Mouse (Mus musculus) A20 (cell line): ENCODE results near the gene Mettl15.
"Not testable (repeated sequence)": the region's sequence is repeated elsewhere in the genome, so short reads cannot be mapped to it uniquely, and the experiment has no call there.

ENCODE experiments used
- DNase-seq: peaks from one replicate; pipeline ENCODE4 v3.0.0-alpha.2; 2011; ENCODE audit warnings: low read depth, low spot score

The Mettl15 gene

DNA sequence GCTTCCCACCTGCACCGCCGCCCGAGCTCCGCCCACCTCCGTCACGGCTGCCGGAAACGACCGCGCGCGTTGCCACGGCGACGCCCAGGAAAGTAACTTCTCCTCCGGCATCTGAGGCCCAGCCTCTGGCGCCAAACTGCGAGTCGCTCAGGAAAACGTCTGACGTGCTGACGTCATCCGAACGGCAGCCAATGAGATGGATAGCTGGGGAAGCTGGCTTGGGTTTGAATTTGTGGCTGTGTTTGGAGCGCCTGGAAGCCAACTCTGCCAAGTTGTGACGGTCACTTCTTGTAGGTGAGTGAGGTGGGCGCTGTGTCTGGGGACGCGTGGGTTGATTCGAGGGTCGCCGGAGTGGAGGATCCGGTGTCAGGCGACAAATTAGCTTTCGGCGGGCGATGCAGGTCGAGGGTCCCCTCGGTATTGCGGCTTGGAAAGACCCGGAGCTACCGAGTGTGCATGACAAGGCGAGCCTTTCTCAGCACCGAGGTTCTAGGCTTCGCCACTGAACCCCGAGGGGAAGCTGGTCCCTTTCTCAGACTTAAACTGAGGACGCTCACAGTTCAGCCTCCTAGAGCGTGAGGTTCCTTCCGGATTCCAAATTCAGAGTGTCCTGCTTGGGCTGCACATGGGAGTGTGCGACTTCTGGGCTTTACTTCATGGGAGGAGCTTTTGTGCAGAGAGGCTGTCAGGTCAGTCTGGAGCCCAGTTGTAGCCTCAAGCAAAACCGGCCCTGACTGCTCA lies at the start of gene Mettl15, which contains the start of gene Kif18a:
Mettl15 (minus strand) TSS at position 149 of the 741 bp plus-strand sequence.
Kif18a (plus strand) TSS at position 139 of the 741 bp plus-strand sequence.
- DNase-seq, result peak; percentile 98

GRCm38 (mm10) chr2:109311369-109311768 lies 30.8 kb upstream of the Mettl15 start:
- DNase-seq, result no peak

GRCm38 (mm10) chr2:109303638-109304037 lies 23.1 kb upstream of the Mettl15 start:
- no peak for DNase-seq

DNA sequence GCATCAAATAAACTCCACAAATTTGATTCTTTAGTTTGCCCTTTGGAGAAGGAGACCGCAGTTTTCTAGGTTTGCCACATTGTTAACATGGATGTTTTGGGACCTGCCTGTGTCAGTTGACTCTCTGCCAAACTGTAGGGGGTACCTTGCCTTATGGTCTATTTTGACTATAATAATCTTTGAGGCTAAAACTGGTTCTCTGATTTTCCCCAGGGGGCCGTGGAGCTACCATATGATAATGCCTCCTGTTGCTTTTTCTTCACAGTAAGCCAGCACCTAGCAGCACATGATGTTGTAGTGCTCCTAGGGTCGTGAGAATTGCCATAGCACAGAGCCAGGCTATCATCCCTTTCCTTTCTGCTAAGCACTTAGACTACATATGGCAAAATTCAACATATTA lies 21.7 kb upstream of the Mettl15 start:
- DNase-seq, result no peak

- no peak for DNase-seq
Observed at GRCm38 (mm10) chr2:109298160-109298559, 17.6 kb upstream of the Mettl15 start.

DNA sequence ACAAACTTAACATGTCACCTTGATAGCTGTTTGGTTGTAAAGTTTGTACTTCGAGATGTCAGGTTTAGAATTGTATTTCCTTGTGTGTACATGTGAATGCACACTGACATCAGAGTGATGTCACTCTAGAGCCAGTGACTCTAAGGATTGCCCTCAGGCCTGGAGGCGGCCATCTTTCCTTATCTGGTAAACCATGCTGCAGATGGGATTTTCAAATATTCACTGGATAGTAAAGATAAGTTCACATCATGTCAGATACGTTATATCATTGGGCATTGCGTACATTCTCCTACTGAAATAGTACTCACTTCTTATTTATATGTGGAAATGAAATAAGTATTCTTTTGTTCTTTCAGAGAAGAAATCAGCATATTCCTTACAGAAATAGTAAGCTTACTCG lies 15.7 kb upstream of the Mettl15 start:
- DNase-seq, result no peak

- no peak for DNase-seq
Observed at GRCm38 (mm10) chr2:109289327-109289726, 8.8 kb upstream of the Mettl15 start.

DNA sequence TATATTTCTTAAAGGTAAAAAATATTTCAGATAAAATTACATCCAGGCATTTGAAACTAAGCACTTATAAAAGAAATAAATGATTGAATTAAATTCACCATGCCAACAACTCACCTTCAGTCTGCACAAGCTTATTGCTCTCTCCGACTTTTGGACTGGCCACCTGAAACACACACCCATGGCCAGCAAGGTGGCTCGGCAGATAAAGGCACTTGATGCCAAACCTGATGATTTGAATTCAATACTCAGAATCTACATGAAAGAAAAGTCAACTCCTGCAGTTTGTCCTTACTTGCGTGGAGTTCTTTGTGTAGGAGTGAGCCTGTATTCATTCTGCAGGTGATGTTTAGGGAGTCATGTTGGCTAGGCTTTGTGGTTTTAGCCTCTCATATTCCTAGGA lies 3.6 kb upstream of the Mettl15 start:
- DNase-seq, result no peak

DNA sequence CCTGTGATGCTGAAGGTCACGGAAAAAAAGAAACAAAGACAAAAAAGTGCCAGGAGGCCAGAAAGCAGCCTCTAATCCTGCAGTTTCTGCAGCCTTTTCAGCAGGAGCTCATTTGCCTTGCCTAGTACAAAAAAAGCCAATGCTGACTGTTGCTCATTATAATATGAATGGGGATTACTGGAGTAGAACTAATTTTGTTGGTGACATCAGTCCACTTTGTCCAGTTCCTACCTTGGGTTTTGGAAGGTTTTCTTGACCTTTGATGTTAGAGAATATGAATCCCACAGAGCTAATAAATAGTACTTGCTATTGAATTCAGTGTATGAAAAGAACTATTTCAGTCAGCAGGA lies 768 bp upstream of the Mettl15 start:
- no peak for DNase-seq

DNA sequence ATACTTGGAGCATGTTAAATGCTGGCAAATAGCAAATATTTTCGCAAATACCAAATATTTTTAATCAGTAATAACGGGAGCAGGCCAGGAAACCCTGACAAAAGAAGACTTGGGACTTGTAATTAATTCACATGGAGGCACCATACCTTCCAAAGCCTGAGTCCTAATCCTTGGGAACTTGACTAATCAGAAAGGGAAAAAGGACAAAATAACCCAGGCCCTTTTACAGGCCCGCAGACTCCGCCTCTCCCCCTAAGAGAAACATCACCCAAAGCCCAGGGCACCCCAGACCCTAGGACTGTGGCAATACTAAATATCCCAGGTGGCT lies 312 bp downstream of the Mettl15 start:
- DNase-seq, result no peak

- DNase-seq, result peak; percentile 85
Observed at GRCm38 (mm10) chr2:109278036-109278435, 2.5 kb downstream of the Mettl15 start.

DNA sequence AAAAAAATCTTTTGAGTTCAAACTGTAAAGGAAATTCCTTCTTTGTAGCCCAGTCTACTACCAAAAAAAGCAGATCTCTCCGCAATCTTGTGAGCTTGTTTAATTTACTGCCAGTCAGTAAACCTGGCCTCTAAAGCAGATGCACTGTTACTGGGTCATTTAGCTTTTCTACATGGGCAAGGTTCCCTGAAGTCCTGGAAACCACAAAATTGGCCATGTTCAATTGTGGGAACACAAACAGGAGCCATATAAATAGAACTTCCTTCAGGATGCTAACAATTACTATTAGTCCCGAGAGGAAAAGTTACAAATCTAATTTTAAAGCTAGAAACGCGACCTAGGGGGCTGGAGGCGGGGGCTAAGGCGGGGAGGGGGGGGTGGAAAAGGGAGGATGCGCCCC lies 3.0 kb downstream of the Mettl15 start:
- peak; percentile 31 for DNase-seq

DNA sequence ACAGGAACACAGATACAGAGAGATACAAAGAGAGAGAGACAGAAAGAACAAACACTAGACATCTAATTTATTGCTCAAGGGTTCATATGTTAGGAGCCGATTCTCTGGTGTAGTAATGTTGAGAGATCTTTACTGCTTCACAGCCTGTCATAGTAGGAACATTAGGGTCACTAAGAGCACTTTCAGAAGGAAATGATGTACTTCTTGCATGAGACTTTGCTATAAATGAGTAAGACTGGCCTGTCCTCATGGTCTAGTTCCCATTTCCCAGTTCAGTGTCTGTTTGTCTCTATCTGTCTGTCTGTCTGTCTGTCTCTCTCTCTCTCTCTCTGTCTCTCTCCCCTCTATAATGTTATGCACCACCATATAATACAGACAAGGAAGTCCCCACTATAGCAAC lies 7.5 kb downstream of the Mettl15 start:
- DNase-seq, result no peak

DNA sequence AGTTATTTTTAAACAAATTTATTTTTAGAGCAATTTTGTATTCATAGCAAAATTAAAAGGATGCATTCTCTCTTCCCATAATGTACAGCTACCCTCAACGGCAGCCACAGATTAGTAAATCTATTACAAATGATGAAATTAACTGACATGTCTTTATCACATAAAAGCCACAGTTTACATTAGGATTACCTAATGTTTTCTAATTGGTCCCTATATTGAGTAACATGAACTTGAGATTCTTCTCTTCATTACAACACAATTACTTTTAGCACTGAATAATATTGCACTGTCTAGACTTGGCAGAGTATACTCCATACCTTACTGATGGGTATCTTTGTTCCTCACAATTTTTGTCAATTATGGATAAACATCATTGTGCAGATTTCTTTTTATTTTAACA lies 17.8 kb downstream of the Mettl15 start:
- no peak for DNase-seq

DNA sequence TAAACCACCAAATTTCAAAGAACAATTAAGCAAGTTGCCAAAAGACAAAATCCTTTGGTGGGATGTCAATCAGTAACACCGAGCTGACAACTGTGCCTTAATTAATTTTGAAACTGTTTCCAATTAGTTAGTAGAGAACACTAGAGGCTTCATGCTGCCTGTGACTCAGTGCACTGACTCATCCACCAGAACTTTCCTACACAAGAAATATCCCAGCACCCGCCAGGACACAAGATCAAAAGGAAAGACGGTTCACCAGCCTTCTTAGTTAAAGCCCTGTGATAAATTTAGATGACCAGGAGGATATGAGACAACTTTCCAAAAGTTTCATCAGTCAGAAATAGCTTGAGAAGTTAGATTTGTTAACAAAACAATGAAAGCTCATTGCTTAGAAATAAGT lies 38.6 kb downstream of the Mettl15 start:
- no peak for DNase-seq

DNA sequence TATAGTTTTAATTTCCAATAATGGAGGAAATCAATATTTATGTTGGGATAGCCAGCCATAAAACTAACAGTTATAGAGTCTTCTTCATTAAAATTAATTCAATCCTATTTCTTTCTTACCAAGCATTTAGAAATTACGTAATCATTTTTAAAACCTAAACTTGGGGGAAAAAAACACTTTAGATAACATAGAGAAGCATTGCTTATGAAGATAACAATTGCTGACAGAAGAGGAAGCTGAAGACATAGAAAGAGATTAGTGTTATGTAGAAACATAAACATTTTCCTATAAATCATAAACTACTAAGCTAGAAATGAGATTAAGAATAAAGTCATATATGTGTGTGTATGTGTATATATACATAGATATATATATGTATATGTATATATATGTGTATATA lies 44.8 kb downstream of the Mettl15 start:
- DNase-seq, result no peak

- DNase-seq, result no peak
Observed at GRCm38 (mm10) chr2:109233876-109234275, 46.7 kb downstream of the Mettl15 start.

DNA sequence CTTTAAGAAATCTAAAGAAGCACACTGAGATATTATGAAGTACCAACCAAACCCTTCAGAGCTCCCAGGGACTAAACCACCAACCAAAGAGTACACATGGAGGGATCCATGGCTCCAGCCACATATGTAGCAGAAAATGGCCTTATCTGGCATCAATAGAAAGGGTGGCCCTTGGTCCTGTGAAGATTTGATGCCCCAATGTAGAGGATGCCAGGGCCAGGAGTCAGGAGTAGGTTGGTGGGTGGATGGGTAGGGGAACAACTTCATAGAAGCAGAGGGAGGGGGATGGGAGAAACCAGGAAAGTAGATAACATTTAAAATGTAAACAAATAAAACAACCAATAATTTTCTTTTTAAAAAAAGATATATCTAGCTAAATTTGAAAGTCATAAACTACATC lies 50.1 kb downstream of the Mettl15 start:
- DNase-seq, result no peak

DNA sequence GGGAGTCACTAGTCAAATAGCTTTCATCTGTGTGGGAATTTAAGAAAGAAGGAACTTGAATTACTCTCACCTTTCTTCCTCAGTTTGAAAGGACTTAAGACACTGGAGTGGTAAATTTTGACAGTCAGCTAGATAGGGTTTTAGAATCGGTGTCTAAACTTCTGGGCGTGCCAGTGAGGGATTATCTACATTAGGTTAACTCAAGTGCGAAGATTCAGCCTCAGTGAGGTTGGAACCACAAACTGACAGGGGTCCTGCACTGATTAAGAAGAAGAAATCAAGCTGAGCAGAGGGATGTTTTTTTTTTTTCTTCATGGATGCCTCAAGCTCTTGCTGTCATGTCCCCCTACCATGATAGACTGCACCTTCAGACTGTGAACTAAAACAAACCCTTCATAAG lies 53.4 kb downstream of the Mettl15 start:
- DNase-seq, result no peak

DNA sequence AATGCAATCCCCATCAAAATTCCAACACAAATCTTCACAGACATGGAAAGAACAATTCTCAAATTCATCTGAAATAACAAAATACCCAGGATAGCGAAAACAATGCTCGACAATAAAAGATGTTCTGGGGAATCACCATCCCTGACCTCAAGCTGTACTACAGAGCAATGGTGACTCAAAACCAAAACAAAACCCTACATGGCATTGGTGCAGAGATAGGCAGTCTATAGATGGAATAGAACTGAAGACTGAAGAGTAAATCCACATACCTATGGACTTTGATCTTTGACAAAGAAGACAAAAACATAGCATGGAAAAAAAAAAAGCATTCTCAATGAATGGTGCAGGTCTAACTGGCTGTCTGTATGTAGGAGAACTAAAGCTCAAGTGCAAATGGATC lies 59.1 kb downstream of the Mettl15 start:
- DNase-seq, result no peak

- DNase-seq, result peak; percentile 23
Observed at GRCm38 (mm10) chr2:109216678-109217077, 63.9 kb downstream of the Mettl15 start.

- not testable (repeated sequence) for DNase-seq
Observed at GRCm38 (mm10) chr2:109210641-109211040, 69.9 kb downstream of the Mettl15 start.

DNA sequence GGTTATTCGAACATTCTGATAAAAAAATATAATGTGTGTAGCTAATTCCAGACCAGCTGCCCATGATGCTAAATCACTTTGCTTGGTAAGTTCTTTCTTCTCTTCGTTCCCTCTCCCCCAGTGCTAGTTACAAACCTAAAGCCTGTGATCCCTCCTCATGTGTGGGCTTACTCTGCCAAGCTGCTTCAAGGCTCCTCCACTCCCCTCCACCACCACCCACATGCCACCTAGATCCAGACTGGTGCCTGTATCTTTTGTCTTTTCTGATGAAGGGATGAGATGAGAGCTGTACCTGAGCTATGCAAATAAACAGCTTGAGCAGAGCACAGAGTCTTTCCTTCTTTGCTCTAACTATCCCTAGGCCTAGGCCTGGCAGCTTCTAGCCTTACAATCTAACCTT lies 72.5 kb downstream of the Mettl15 start:
- no peak for DNase-seq

GRCm38 (mm10) chr2:109182993-109183392 lies 97.6 kb downstream of the Mettl15 start:
- no peak for DNase-seq
